Comparison of ENCODE assay signal across 9 mouse cellular contexts in the genomic region with DNA sequence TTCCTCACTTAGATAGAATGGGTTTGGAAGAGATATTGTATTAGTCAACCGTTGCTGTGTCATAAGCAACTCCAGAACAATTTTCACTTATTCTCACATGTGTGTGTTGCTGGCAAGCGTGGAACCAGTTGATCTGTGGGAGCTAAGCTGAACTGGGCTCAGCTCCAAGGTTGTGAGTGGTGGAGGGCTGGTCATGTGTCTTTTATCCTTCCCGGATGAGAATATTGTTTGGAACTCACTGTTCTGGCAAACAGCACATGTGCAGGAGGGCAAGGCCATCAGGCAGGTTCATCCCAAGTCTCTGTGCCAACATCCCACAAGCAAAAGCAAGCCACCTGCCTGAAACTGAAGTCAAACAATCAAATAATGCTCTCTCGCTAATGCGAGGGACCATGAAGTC.
DNase-seq lines count a peak whose midpoint lies in the region; ATAC-seq and TF ChIP-seq lines count a peak whose summit lies in the region.
"Had no signal": no experiment of that assay in that cellular context is flagged by ENCODE, and none has a peak within 500 bp of the region (broad histone marks: within the 10 kb centered on the region; RNA-seq: fewer than 3 reads in every experiment).

No protein-coding gene starts in this region.

- intact Hi-C loops in gastrocnemius, adult 2 months (cut with DNase I), result no loop called here
- intact Hi-C loops in left cerebral cortex, adult 2 months (cut with DNase I), result no loop called here

- no peak for ATAC-seq in inflammation-experienced regulatory T-cells, adult 6 months

- DNase-seq in adrenal gland, postnatal 14 days, result peak; percentile 19
- DNase-seq in adrenal gland, postnatal 4 days (ENCODE audit: low spot score in 2 of 2), result no peak
- DNase-seq in kidney, postnatal 36 days, result peak; percentile 28 to 38
- DNase-seq in kidney, postnatal 10 days, result no peak
- peak; percentile 34 for DNase-seq in gastrocnemius, adult 2 months
- peak; percentile 28 for DNase-seq in lung, postnatal 10 days
- DNase-seq in left cerebral cortex, adult 2 months (ENCODE audit: extremely low spot score in 1 of 2, low spot score in 2 of 2), result no peak

- TF ChIP-seq CTCF in gastrocnemius, adult 2 months (IDR thresholded peaks at IDR 0.05), result no peak
- TF ChIP-seq CTCF in left cerebral cortex, adult 2 months (IDR thresholded peaks at IDR 0.05), result no peak

- H3K27ac ChIP-seq in gastrocnemius, adult 2 months, result no peak overlapping the region
- no peak overlapping the region for H3K27ac ChIP-seq in left cerebral cortex, adult 2 months
- H3K27ac ChIP-seq: embryonic facial prominence, embryonic 13.5 days had no signal

- no peak overlapping the region for H3K4me3 ChIP-seq in gastrocnemius, adult 2 months
- no peak overlapping the region for H3K4me3 ChIP-seq in left cerebral cortex, adult 2 months
- H3K4me3 ChIP-seq: embryonic facial prominence, embryonic 13.5 days had no signal

Comparison
In these comparisons a context has a peak if more than half of its experiments do, and no peak if none do; other contexts are left out.
1. DNase-seq: peak in adrenal gland, postnatal 14 days (single experiment), kidney, postnatal 36 days (2 of 2), gastrocnemius, adult 2 months (single experiment) and lung, postnatal 10 days (single experiment); none in adrenal gland, postnatal 4 days (0 of 2), kidney, postnatal 10 days (single experiment) and left cerebral cortex, adult 2 months (0 of 2).